Mouse (Mus musculus): Measurements from ENCODE around the gene Glt6d1. TPM values are rescaled to one million over a fixed set of nuclear protein-coding genes. Genes with fewer than 3 reads are reported as not detected.
A peak's percentile ranks its signal among the peaks of the same experiment; 100 is the strongest.
"Not testable (repeated sequence)": the region's sequence is repeated elsewhere in the genome, so short reads cannot be mapped to it uniquely, and the experiment has no call there.

The Glt6d1 gene
- polyA plus RNA-seq (2017; shearing (Covaris generic)): not detected

DNA sequence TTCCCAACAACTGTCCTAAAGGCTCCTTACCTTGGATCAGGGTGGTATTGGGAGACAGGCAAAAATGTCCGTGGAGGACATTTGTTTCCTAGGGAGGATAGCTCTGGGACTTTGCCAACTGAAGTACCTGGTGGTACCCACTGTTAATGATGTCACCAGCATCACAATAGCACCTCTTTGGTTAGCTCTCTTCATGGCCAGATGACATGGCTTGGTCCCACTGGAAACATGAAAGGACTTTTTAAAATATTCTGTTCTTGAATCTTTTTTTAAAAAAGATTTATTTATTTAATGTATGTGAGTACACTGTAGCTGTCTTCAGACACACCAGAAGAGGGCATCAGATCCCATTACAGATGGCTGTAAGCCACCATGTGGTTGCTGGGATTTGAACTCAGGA is at the start of gene Glt6d1:
Gene Glt6d1, minus strand, starts transcription at position 101 of the 400 bp plus-strand sequence.
- not testable (repeated sequence) for ATAC-seq

DNA sequence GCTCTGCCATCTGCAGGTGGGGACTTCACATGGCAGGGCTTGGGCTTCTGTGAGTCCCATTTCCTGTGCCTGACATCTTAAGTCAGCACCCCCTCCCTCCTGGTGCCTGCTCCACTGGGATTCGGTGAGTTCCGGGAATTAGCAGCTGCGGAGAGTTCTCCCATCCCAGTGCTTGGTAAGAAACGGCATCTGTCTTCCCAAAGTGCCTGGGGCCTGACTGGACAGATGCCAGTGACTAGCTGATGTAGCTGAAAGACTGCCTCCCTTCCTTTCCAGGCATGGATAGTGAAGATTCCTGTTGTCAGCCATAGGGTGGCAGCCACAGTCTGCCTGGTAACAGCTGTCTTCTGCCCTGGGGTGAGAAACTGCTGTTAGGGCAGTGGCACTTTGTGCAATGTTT is 49.8 kb upstream of the Glt6d1 start:
- ATAC-seq: no peak

DNA sequence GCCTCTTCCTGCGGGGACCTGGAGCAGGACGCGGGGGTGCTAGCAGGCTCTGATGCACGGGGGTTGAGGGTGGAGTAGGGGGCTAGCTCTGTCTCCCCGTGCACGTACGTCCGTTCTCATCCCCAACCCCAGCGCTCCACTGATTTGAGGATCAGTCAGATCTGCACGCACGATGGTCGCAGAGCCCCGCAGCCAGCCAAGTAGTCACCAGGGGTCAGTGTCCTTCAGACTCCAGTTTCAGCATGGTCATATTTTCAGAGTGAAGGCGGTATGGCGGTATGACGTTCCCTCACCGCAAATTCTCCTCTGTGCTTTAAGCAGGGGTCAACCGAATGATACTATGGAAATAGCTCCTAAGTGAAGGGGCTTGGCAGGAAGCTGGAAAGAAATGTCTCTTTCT is 48.6 kb upstream of the Glt6d1 start:
- ATAC-seq: no peak

DNA sequence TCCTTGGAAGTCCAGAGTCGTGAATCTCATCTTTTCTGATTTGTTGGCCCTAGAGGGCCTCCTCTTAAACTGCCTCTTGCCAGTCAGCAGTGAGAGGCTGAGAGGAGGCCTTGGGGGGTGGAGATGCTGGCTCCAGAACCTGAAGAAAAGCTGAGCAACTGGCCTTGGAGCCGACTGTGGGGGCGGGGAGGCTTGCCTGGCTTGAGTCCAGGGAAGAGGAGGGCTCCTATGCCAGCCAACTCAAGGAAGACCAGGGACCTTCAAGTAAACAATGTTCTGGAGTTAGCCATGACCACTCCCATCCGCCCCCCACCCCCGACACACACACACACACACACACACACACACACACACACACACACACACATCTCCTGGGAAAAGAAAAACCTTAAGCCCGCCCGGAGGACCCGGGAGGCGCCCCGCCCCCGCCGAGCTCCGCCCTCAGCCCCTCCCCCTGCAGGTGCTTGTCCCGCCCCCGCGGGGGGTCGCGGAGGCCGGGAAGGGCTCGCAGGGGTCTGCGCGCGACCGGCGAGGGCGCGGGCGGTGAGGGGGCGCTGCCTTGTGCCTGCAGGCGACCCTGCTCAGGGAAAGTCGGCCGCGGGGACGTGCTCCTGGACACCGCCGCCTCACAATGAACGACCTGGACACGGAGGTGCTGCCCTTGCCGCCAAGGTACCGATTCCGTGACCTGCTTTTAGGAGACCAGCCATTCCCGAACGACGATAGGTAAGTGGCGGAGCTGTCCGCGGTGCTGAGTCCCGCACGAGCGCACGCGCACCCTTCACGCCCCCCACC is 47.9 kb upstream of the Glt6d1 start, which contains the start of gene Kcnt1:
Gene Kcnt1, plus strand, starts transcription at position 398 of the 795 bp plus-strand sequence.
- no peak for ATAC-seq

DNA sequence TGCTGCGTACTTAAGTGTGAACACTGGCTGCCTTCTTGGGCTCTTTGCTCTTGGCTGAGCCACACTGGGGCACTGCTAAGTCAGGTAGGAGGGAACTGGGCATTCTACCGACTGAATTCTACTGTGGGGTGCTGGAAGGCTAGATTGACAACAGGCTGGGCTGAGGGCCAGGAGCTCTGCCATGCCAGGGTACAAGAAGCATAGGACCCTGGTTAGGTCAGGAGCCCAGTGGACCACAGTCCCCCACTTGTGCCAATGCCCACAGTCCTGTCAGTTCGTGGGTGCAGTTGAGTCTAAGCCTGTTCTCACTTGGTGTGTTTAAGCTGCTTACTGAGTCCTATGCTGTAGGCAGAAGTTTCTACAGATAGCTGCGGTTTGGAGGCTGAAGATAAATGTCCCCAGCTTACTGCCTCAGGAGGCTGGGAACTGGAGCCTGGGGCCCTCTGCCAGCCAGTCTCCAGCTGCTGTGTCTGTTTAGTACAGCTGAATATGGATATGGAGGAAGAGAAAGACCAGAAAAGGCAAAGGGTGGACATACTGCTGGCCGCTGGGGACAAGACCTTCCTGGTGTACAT is 47.1 kb upstream of the Glt6d1 start:
- no peak for ATAC-seq

DNA sequence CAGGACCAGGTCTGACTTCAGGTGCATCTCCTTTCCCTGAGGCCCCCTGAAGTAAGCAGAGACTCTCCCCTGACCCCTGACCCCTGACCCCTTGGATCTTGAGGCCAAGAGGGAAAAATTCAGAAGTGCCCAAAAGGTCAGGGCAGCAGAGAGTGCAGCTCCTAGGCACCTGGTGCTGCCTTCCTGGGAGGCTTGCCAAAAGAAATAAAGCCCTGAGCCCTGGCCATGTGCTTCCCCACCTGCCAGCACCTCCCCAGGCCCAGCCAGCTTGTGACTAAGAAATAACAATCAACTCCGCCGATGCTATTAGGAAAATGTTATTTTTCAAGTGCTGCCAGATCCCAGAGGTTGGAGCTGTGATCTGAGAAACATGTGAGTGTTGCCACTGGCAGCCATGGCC is 46.4 kb upstream of the Glt6d1 start:
- ATAC-seq: no peak

DNA sequence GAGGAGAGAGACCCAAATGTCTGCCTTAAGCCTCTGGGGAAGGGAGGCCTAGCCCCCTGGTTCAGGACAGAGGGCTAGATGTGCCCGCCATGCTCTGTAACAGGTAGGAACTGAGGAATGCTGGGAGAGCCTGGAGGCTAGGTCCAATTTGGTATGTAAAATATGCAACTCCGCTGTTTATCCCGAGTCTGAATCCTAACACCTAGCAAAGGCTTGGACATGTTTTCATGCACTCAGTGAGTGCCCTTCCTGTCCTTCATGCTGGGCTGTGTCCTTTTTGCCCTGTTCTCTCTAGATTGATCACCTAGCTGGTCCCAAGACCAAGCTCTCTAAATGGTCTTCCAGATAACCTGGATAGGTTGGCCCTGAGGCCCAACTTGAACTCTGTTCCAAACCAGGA is 44.2 kb upstream of the Glt6d1 start:
- ATAC-seq: no peak

DNA sequence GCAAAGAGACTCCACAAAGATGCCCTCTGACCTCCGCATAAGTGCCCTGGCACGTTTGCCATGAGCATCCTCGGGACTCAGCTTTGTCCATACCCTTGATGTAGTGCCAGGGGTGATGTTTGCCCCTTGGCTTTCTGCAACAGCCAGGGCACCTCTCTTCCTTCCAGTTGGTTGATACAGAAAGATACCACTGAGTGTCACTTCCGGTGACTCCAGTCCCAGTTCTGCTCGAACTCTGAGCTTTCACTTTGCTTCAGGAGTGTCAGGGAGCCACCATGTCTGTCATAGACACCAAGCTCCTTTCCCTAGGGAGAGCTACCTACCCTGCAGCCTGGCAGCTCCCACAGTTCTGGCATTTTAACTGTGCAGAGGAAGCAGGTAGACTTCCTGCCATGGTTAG is 38.4 kb upstream of the Glt6d1 start:
- peak; percentile 78 for ATAC-seq

DNA sequence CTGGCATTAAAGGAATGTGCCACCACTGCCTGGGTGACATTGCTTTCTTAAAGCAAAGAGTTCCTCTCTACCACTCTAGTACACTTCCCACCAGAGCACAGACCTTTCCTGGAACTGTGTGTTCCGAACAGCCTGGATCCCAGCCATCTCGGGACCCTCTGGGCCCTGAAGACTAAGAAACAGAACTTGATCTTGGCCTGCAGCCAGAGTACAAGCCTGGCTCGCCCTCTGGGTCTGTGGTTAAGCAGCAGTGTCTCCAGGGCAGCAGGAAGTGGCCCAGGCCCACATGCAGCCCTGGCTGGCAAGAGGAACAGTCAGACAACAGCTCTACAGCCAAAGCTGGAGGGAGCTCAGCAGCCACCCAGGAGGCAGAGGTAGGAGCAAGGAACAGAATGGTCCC is 37.0 kb upstream of the Glt6d1 start:
- ATAC-seq: peak; percentile 64

DNA sequence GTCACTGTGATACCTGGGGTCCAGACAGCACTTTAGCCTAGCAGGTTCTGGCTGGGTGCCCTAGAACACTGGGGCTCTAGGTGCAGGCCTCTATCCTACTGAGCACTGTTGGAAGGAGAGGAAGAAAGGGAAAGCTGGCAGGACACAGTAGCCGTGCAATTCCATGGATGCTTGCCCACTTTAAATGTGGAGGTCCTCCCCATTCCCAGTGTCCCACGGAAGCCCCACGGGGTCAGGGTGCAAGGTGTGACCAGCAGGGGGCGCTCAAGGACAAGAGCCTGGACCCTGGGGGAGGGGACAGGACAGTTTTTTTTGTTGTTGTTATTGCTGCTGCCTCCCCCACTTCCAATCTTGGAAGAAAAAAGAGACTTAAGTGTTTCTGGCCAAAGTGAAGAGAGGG is 34.7 kb upstream of the Glt6d1 start:
- no peak for ATAC-seq

DNA sequence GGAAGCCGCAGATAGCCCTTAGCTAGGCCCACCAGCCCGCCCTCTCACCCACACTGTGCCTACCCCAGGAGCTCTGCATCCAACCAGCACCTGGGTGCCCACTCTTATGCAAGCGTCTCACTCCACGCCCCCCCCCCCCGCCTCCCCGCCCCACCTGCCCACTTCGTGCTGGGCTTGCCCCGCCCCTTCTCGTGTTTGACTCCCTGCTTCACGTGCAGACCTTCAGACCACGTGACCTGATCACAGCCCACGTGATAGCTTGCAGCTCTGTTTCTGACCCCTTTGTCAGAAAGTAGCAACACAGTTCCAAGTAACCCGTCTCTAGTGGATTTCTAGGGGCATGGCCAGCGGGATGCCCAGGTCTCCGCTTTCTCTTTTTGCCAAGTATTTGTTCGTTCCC is 31.6 kb upstream of the Glt6d1 start, which contains the start of gene Sohlh1:
Gene Sohlh1, minus strand, starts transcription at position 23 of the 400 bp plus-strand sequence.
- ATAC-seq: no peak

DNA sequence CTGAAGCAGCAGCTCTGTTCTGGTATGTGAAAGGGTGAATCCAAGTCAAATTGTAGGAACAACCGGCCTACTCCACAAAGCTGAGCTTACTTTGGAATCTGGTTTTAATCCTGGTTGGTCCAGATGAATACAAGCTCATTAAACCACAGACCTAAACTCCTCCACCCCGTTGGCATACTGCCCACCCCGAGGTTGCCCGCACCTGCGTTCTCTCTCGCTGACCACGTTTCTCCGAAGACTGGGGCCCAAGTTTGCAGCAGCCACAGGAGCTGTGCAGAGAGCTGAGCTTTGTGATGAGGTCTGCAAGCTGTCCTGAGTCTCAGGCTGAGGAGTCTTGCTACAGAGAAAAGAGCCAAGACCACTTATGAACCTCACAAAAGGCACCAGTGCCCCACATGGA is 30.9 kb upstream of the Glt6d1 start:
- ATAC-seq: no peak

DNA sequence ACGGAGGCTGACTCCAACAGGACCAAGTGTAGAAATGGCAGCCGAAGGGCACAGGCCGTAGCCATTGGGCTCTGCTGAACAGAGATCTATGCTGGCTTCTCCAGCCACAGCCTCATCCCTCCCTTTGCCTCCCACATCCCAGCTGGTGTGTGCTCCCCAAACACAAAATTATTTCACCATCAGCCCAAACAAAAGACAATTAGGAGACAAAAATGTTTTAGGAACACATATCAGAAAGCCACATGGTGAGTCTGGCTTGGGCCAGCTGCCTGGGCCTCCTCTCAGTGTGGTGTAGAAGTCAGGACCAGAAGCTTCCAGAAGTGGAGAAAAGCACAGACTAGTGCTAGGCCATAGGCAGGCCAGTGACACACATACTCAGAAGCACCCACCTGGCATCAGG is 28.4 kb upstream of the Glt6d1 start:
- no peak for ATAC-seq

DNA sequence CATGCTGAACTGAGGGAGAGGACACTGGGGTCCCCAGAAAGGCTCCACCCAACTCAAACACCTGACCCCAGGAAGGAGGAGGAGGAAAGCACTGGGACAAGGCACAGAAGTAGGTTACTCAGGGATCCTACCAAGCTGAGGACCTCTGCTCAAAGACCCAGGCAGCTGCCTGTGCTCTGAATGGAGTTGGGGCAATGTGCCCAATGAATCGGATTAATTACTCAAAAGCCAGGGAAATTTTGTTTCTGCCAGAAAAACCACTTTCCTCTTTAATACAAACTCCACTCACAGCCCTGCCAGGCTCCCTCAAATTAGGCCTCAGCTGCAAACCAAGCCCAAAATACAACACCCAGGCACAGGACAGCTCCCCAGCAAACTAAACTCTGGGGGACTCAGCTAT is 27.1 kb upstream of the Glt6d1 start:
- no peak for ATAC-seq

DNA sequence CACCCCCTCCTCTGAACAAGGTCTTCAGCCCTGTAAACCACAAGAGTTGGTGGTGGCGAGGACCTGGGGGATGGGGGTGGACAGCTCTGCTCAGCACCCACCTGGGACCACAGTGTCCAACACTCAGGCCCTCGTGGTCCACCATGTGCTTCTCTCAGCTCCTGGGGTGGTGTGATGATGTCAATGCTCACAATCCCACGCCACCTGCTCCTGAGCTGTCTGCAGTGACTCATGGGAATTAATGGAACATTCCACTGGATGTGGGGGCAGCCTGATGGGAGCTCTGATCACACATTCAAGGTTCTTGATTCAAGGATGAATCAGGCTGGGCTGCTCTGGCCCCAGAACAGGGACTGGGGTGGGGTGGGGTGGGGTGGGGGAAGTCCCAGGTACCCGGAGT is 26.5 kb upstream of the Glt6d1 start:
- ATAC-seq: no peak

DNA sequence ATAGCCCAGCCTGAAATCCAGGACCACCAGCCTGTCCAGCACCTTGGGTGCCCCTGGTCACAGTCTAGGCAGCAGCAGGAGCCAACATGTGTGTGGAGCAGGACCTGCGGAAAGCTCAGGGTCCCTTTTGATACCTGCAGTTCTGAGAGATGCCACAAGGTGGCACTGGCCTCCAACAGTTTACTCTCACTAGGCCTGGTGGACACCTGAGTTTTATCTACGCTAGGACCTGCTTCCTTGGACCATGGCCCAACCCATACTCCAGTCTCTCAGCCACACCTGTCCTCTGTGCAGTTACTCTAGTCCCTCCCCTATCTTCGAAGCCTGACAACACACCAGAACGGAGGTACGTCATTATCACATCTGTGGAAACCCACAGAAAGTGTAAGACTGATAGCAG is 20.6 kb upstream of the Glt6d1 start:
- peak; percentile 51 for ATAC-seq

DNA sequence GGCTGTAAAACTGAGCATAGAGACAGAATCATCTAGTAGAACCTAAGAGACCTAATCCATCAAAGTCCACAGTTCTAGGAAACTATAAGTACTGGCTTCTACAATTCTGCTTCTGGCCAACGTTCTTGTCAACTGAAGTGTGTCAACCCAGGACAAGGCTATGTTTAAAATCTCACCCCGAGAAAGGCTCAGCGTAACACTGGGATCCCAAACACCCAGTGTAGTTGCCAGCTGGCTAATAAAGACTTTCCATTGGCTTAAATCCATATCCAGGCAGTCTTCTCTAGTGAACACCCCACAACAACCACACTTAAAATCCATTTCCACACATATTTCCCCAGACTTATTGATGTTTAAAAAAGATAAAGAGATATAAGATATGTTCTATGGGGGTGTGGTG is 15.1 kb upstream of the Glt6d1 start:
- ATAC-seq: no peak

DNA sequence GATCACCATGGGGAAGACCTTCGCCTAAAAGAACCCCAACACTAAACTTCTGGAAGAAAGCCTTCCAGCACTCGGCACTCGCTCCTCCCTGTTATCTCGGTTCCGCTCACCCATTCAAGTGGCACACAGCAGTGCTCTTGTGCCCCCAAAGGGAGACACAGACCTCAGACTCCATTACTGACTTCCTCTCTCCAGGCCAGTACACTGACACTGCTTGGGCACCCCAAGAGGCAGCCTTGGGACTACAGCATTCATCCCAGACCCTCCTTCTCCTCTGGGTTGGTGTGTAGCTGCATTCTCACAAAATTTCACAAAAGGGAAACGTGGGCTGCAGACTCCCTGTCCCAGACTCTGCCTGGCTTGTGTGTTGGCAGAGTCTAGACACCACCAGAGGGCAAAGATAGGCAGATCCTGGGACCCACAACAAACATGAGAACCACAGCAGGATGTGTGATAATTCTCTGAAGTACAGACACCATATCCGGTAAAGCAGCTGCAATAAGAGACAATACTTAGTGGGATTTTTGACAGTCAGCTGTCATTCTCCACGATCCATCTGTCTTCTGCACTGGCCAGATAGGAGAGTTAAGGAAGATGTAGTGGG is 12.8 kb upstream of the Glt6d1 start:
- ATAC-seq: peak; percentile 70

DNA sequence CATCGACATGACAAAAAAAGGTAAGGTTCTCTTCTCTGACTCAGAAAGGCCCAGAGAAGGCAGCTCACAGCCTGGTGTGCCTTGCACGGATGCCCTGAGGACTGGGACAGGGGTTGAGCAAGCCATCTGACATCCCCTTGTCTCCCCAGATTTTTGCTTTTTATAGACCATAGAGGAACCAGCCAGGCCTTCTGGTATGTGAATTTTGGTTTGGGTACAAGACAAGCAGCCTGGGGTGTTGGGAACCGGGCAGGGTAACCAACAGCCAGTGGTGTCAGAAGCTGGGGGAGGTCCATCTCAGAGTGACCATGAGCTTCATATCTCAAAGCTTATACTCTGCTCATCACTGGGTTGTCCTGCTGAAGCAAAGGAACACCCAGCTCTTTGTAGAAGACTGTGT is 9.1 kb upstream of the Glt6d1 start:
- ATAC-seq: no peak

DNA sequence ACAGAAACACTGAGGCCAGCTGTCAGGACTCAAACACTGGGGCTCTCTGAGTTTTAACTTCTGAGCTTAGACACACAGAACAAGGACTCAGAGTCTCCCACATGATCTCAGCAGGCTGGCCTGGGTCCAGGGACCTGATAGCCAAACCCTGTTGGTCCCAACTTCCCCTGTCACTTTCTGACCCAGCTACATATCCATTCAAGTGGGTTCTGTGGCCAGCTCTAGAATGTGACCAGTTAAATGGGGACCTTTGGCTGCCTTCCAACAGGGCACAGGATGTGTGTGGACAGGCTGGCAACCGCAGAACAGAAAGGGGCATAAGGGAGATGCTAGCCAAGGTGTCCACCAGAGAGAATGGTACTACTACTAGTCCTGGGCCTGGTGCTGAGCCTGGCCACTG is 7.2 kb upstream of the Glt6d1 start, which contains the start of gene Lcn9:
Gene Lcn9, plus strand, starts transcription at position 348 of the 400 bp plus-strand sequence.
- no peak for ATAC-seq

DNA sequence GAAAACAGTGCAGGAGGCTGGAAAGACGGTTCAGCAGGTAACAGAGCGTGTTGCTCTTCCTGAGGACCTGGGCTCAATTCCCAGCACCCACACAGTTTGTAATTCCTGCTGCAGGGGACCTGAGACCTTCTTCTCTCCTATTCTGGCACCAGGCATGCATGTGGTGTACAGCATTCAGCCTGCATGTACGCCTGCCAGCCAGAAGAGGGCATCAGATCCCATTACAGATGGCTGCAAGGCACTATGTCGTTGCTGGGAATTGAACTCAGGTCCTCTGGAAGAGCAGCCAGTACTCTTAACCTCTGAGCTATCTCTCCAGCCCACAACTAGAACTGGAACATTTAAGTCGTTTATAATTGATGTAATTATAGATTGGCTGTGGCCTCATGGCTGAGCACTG is 2.3 kb downstream of the Glt6d1 start:
- ATAC-seq: no peak

DNA sequence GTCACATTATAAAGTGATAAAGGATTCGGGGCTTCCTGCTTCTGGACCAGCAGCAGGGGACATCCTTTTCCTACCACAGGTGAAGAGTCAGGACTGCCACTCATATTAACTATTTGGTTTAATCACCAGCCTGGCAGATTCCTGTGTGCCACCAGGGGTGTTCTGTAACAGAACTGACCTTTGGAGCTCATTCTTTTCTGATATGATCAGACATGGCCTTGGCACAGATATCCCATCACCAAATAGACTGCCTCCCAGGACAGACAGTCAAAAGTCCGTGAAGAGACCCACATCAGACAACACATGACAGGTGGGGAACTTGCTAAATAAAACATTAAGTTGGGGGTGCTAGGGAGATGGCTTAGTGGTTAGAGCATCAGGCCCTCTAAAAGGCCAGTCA is 3.9 kb downstream of the Glt6d1 start:
- ATAC-seq: no peak

DNA sequence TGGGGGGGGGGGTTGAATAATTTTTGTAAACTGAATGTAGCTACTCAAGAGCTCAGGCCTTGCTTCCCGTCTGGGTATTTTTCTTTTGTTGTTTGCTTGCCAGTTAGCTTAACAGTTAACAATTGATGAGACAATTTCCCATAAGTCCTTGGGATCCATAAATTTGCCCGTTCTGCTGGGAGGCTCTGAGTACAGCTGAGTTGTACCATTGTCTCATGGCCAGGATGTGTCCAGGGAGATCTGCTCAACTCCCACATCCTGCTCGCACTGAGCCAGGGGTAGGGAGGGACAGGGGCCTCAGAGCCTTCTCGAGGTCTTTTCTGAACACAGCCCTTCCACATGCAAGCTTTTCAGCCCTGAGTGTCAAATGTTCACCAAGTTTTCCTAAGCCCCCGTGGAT is 17.6 kb downstream of the Glt6d1 start:
- no peak for ATAC-seq

DNA sequence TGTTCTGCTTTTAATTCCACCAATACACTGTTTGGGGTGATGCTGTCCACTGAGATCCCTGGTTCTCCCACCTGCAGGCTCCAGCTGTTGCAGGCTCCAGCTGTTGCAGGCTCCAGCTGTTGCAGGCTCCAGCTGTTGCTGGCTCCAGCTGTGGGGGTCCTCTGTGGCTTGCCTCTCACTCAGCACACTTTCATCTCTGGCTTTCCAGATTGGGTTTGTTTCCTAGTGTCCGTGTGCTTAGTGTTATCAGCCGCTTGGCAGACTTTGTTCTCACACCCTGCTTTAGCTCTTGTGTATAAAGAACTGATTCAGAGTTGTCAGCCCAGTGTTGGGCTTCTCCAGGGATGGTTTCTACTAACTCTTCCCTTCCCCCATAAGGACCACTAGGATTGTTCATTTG is 18.0 kb downstream of the Glt6d1 start:
- no peak for ATAC-seq
